Mouse (Mus musculus): ENCODE results near the gene Uts2r. TPM values are rescaled to one million over a fixed set of nuclear protein-coding genes. Genes with fewer than 3 reads are reported as not detected.
A peak's percentile ranks its signal among the peaks of the same experiment; 100 is the strongest.

Gene Uts2r
- polyA plus RNA-seq, 1 experiment from 2014 or later, result not detected

DNA sequence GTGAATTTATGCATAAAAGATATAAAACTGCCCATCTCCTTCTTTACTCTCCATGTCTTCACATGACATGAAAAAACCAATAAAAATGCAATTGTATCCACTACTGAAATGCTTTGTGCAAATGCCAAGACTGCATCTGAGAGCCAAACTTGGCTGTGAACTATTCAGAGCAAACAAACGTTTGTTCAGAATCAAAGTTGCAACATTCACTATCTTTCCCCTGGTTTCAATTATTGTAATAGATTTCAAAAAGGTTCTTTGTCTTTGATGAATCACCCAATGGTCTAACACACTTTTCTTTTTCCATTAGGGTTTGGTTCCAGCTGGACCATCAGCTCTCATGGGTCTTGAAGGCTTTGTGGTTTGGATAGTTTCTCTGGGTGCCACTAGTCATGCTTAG, 30.5 kb upstream of the Uts2r start:
- ATAC-seq, result no peak
- no peak for TF ChIP-seq CTCF (IDR thresholded peaks at IDR 0.05; ENCODE audit: low read depth)

DNA sequence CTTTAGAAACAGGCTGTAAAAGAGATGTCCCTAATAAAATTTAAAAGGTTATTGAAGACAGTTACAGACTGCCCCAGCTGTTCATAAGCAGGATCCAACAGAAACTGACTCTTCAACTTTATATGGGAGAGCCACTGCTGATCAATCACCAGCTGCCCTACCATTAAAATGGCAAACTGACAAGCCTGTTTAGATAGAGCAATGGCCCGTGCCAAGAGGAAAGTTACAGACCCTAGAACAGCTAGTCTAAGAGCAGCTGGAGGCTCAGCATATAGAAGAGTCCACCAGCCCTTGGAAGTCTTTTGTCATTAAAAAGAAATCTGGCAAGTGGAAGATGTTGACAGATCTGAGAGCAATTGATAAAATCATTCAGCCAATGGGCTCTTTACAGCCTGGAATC, 25.5 kb upstream of the Uts2r start:
- Histone ChIP-seq H3K9me3 (ENCODE audit: control insufficient read depth) (no peaks in the 10 kb centered on the region), H3K4me3 (ENCODE audit: low read depth, low read length) (no peak overlapping the region), H3K27me3 (replicated peaks; ENCODE audit: control insufficient read depth, insufficient read depth, low read length) (no peaks in the 10 kb centered on the region), H3K9ac (ENCODE audit: low read depth, low read length) (no peak overlapping the region), H3K4me1 (replicated peaks; ENCODE audit: control insufficient read depth, insufficient read depth, low read length) (no peaks in the 10 kb centered on the region), H3K36me3 (ENCODE audit: control insufficient read depth, insufficient read depth) (no peaks in the 10 kb centered on the region), H3K4me2 (replicated peaks; ENCODE audit: low read depth) (no peak overlapping the region), H3K27ac (ENCODE audit: low read depth, low read length) (no peak overlapping the region)
- WGBS, result 32% methylated on average over 1 of the region's 1 CpGs
- ATAC-seq, result no peak
- no peak for TF ChIP-seq CTCF (IDR thresholded peaks at IDR 0.05; ENCODE audit: low read depth)

More for the DNA sequence above, 30.5 kb upstream of the Uts2r start:
- Histone ChIP-seq H3K4me3 (ENCODE audit: low read depth, low read length) (no peak overlapping the region), H3K27me3 (replicated peaks; ENCODE audit: control insufficient read depth, insufficient read depth, low read length) (no peaks in the 10 kb centered on the region), H3K4me1 (replicated peaks; ENCODE audit: control insufficient read depth, insufficient read depth, low read length) (no peaks in the 10 kb centered on the region), H3K36me3 (ENCODE audit: control insufficient read depth, insufficient read depth) (no peaks in the 10 kb centered on the region), H3K27ac (ENCODE audit: low read depth, low read length) (no peak overlapping the region), H3K9ac (ENCODE audit: low read depth, low read length) (no peak overlapping the region), H3K9me3 (ENCODE audit: control insufficient read depth) (no peaks in the 10 kb centered on the region), H3K4me2 (replicated peaks; ENCODE audit: low read depth) (no peak overlapping the region)
- WGBS, result 67% methylated on average over 1 of the region's 1 CpGs

DNA sequence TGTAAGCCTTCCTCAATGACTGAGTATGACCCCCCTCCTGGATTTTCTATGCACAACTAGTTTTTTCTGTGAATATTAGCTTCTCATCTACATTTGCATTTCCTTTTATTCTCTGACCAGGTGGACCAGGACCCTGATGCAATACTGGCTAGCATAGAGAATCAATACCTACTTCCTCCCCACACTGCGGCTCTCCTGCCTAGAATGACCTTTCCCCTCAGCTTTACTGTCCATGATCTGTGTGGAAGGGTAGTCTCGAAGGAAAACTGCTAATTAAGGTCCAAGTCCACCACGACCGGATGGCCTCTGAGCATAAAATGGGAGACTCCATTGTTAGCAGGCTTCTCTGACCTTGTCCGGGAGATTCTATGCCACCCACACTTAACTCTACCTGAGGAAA, 22.4 kb upstream of the Uts2r start:
- TF ChIP-seq CTCF (IDR thresholded peaks at IDR 0.05; ENCODE audit: low read depth), result no peak
- Histone ChIP-seq H3K4me1 (replicated peaks; ENCODE audit: control insufficient read depth, insufficient read depth, low read length) (no peaks in the 10 kb centered on the region), H3K4me3 (ENCODE audit: low read depth, low read length) (no peak overlapping the region), H3K36me3 (ENCODE audit: control insufficient read depth, insufficient read depth) (no peaks in the 10 kb centered on the region), H3K27me3 (replicated peaks; ENCODE audit: control insufficient read depth, insufficient read depth, low read length) (no peaks in the 10 kb centered on the region), H3K4me2 (replicated peaks; ENCODE audit: low read depth) (no peak overlapping the region), H3K27ac (ENCODE audit: low read depth, low read length) (0 out of 2 replicates have a peak overlapping the region, but pooled peaks have one; percentile 42), H3K9ac (ENCODE audit: low read depth, low read length) (no peak overlapping the region), H3K9me3 (ENCODE audit: control insufficient read depth) (no peaks in the 10 kb centered on the region)
- ATAC-seq, result peak; percentile 69
- WGBS, result 44% methylated on average over 5 of the region's 5 CpGs

DNA sequence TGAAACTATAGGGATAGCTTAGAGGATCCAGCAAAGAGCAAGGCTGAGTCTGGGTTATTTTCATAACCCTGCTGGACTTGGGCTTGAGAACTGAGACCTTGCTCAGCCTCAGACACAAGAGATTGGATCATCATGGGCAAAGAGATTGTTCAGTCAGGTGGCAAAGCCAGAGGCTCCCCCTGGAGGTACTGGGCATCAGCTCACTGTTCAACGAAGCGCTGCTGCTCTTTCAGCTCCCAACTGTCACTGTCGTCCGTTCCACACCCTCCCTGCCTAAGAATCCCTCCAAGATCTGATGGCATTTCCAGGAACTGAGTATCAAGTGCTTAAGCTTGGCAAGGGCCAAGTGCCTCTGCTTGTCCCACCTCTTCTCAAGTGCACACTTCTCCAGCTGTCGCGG, 21.3 kb upstream of the Uts2r start:
- no peak for ATAC-seq
- no peaks in the 10 kb centered on the region for H3K36me3 ChIP-seq (ENCODE audit: control insufficient read depth, insufficient read depth)
- H3K27me3 ChIP-seq (replicated peaks; ENCODE audit: control insufficient read depth, insufficient read depth, low read length), result no peaks in the 10 kb centered on the region
- no peak overlapping the region for H3K4me3 ChIP-seq (ENCODE audit: low read depth, low read length)
- no peak overlapping the region for H3K4me2 ChIP-seq (replicated peaks; ENCODE audit: low read depth)
- peak; percentile 61 for TF ChIP-seq CTCF (IDR thresholded peaks at IDR 0.05; ENCODE audit: low read depth)
- H3K4me1 ChIP-seq (replicated peaks; ENCODE audit: control insufficient read depth, insufficient read depth, low read length), result no peaks in the 10 kb centered on the region
- no peaks in the 10 kb centered on the region for H3K9me3 ChIP-seq (ENCODE audit: control insufficient read depth)
- WGBS, result 45% methylated on average over 6 of the region's 6 CpGs
- no peak overlapping the region for H3K27ac ChIP-seq (ENCODE audit: low read depth, low read length)
- H3K9ac ChIP-seq (ENCODE audit: low read depth, low read length), result no peak overlapping the region

DNA sequence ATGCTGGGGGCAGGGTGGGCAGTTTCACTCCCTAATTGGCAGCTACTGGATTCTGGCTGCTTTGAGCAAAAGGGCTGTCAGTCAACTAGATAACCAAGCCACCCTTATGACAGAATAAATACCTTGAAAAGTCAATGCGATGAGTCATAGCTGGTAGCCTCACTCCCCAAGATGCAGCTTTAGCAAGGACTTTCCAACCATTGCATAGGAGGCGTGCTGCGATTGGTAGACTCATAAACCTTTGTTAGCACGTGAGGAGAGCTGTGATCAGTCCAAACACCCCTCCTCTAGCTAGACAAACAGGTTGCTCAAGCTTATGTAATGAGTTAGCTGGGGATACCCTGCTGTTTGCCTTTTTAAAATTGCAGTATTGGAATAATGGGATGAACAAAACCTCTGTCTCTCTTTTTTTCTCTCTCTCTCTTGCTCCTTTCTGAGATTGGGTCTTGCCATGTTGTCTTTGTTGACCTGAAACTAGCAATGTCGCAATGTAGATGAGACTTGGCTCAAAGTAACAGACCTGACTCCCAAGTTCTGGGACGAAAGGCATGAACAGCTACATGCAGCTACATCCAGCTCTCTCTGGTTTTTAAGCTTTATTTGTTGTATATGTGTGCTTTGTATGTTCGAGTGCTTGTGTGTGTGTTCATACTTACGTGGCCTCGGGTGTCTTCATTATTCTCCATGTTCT, 16.6 kb upstream of the Uts2r start:
- ATAC-seq, result peak; percentile 55; the same call in 1 of the 2 replicates
- no peak overlapping the region for H3K27ac ChIP-seq (ENCODE audit: low read depth, low read length)

DNA sequence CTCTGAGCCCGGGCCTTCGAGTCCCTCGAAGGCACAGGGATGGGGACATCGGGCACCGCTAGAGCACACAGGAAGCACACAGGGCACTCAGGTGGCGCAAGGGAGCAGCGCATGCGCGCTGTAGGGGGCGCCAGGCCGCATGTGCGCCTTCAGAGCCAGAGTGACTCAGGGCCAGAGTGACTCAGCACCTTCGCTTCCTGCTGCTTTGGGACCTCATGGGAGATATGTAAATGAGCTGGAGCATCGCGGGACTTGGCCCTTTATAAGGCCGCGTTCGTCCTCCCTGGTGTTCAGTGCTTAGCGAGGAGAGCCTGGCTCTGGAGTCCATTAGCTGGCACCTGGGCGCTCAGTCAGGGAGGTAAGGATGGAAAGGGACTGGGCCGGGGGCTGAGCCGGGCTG, 14.2 kb upstream of the Uts2r start, which contains the start of gene Tex19.1:
TSS of gene Tex19.1 (plus strand) at position 279 of the 400 bp plus-strand sequence.
- Histone ChIP-seq H3K27ac (ENCODE audit: low read depth, low read length) (no peak within 1 kb of the TSS), H3K4me2 (replicated peaks; ENCODE audit: low read depth) (no peak within 1 kb of the TSS), H3K4me3 (ENCODE audit: low read depth, low read length) (no peak within 1 kb of the TSS), H3K9ac (ENCODE audit: low read depth, low read length) (no peak within 1 kb of the TSS), H3K9me3 (ENCODE audit: control insufficient read depth) (no peaks in the 10 kb centered on the region), H3K36me3 (ENCODE audit: control insufficient read depth, insufficient read depth) (no peaks in the 10 kb centered on the region), H3K27me3 (replicated peaks; ENCODE audit: control insufficient read depth, insufficient read depth, low read length) (no peaks in the 10 kb centered on the region), H3K4me1 (replicated peaks; ENCODE audit: control insufficient read depth, insufficient read depth, low read length) (no peaks in the 10 kb centered on the region)
- no peak for ATAC-seq
- WGBS, result 90% methylated on average over 22 of the region's 22 CpGs
- TF ChIP-seq CTCF (IDR thresholded peaks at IDR 0.05; ENCODE audit: low read depth), result no peak

More for the DNA sequence above, 16.6 kb upstream of the Uts2r start:
- TF ChIP-seq CTCF (IDR thresholded peaks at IDR 0.05; ENCODE audit: low read depth), result no peak
- no peaks in the 10 kb centered on the region for H3K27me3 ChIP-seq (replicated peaks; ENCODE audit: control insufficient read depth, insufficient read depth, low read length)
- no peaks in the 10 kb centered on the region for H3K4me1 ChIP-seq (replicated peaks; ENCODE audit: control insufficient read depth, insufficient read depth, low read length)
- 64% methylated on average over 9 of the region's 9 CpGs for WGBS
- no peak overlapping the region for H3K9ac ChIP-seq (ENCODE audit: low read depth, low read length)
- H3K36me3 ChIP-seq (ENCODE audit: control insufficient read depth, insufficient read depth), result no peaks in the 10 kb centered on the region
- H3K4me2 ChIP-seq (replicated peaks; ENCODE audit: low read depth), result no peak overlapping the region
- no peaks in the 10 kb centered on the region for H3K9me3 ChIP-seq (ENCODE audit: control insufficient read depth)
- no peak overlapping the region for H3K4me3 ChIP-seq (ENCODE audit: low read depth, low read length)

Measured in intestine, postnatal 0 days (tissue).